25 mouse cellular contexts compared by ENCODE assay signal in the genomic region with DNA sequence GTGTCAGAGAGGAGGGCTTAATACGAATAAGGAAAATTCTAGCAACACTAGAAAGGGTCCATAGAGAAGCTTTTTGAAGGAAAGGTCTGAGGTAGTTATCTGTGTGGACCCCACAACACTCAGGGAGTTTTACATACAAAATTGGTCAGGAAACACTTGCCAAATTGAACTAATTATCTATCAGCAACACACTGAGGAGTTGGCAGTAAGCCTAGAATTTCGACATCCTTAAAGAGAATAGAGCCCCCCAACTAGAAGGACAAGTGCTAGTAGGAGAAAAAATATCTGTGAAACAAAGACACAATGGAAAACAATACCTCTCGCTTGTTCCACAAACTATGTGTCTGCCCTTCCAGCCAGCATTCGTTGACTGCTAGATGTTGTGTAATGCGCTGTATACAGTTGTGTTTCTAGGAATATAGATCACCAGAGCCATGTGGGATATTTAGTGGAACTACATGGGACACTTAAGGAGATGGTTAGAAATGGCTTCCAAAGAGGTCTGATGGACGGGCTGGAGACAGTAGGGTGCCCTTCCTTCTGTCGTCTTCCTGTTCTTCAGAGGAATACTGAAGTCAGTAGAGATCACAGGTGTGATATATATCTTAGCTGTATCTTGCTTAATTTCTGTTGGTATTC.
DNase-seq lines count a peak whose midpoint lies in the region; ATAC-seq and TF ChIP-seq lines count a peak whose summit lies in the region.
"Had no signal": no experiment of that assay in that cellular context is flagged by ENCODE, and none has a peak within 500 bp of the region (broad histone marks: within the 10 kb centered on the region; RNA-seq: fewer than 3 reads in every experiment).

No protein-coding gene starts in this region.

- no peaks in the 10 kb centered on the region for H3K27me3 ChIP-seq in liver, embryonic 16.5 days (ENCODE audit: control insufficient read depth, insufficient read depth, low read depth, low read length)
- no peaks in the 10 kb centered on the region for H3K27me3 ChIP-seq in liver, embryonic 11.5 days (replicated peaks; ENCODE audit: control insufficient read depth, insufficient read depth, low read length)
- H3K27me3 ChIP-seq in G1E (ENCODE audit: insufficient read depth, low read length) = no peaks in the 10 kb centered on the region
- H3K27me3 ChIP-seq: embryonic facial prominence, embryonic 15.5 days; heart, embryonic 15.5 days; hindbrain, embryonic 13.5 days; liver, embryonic 15.5 days had no signal

- 0 out of 2 replicates have a peak overlapping the region, but pooled peaks have one; percentile 24 for H3K27ac ChIP-seq in liver, embryonic 16.5 days (ENCODE audit: low read length)
- H3K27ac ChIP-seq in liver, embryonic 11.5 days (ENCODE audit: low read depth, low read length) = no peak overlapping the region
- H3K27ac ChIP-seq: embryonic facial prominence, embryonic 15.5 days; forebrain, embryonic 10.5 days; heart, embryonic 15.5 days; hindbrain, embryonic 13.5 days; left cerebral cortex, adult 2 months; liver, embryonic 15.5 days; stomach, postnatal 0 days had no signal

- H3K4me3 ChIP-seq in liver, embryonic 16.5 days (ENCODE audit: low read depth, low read length) = no peak overlapping the region
- H3K4me3 ChIP-seq in liver, embryonic 11.5 days (ENCODE audit: low read depth, low read length) = no peak overlapping the region
- no peak overlapping the region for H3K4me3 ChIP-seq in G1E (ENCODE audit: low read depth, low read length)
- H3K4me3 ChIP-seq: embryonic facial prominence, embryonic 15.5 days; forebrain, embryonic 10.5 days; heart, embryonic 15.5 days; hindbrain, embryonic 13.5 days; left cerebral cortex, adult 2 months; liver, embryonic 15.5 days had no signal

- TF ChIP-seq CTCF in G1E (IDR thresholded peaks at IDR 0.05; ENCODE audit: low read depth, low read length) = no peak

- no peaks in the 10 kb centered on the region for H3K9me3 ChIP-seq in liver, embryonic 16.5 days (replicated peaks; ENCODE audit: control insufficient read depth, low read length)
- H3K9me3 ChIP-seq in liver, embryonic 11.5 days (ENCODE audit: control insufficient read depth, low read length) = no peaks in the 10 kb centered on the region
- no peaks in the 10 kb centered on the region for H3K9me3 ChIP-seq in G1E (replicated peaks)
- H3K9me3 ChIP-seq: embryonic facial prominence, embryonic 15.5 days; forebrain, embryonic 10.5 days; heart, embryonic 15.5 days; hindbrain, embryonic 13.5 days; liver, embryonic 15.5 days had no signal

- 0 out of 2 replicates have a peak, but pooled peaks have one; percentile 16 for ATAC-seq in liver, embryonic 16.5 days (ENCODE audit: low read depth)
- no peak for ATAC-seq in liver, embryonic 11.5 days (replicated peaks; ENCODE audit: low FRiP score)
- ATAC-seq in G1E (ENCODE audit: extremely low read depth, insufficient number of reproducible peaks, low FRiP score, poor library complexity, severe bottlenecking) = no peak
- peak; percentile 30; the same call in 1 of the 2 replicates for ATAC-seq in granulocyte monocyte progenitor cell, adult 5-6 weeks (replicated peaks; ENCODE audit: poor library complexity, severe bottlenecking)
- ATAC-seq: midbrain, embryonic 16.5 days had no signal

- H3K9ac ChIP-seq in liver, embryonic 16.5 days (ENCODE audit: low read depth, low read length) = no peak overlapping the region
- no peak overlapping the region for H3K9ac ChIP-seq in liver, embryonic 11.5 days (ENCODE audit: low read depth, low read length)
- H3K9ac ChIP-seq: embryonic facial prominence, embryonic 15.5 days; heart, embryonic 15.5 days; hindbrain, embryonic 13.5 days; liver, embryonic 15.5 days had no signal

- no peak overlapping the region for H3K4me2 ChIP-seq in liver, embryonic 16.5 days (ENCODE audit: low read depth, low read length)
- no peak overlapping the region for H3K4me2 ChIP-seq in liver, embryonic 11.5 days
- H3K4me2 ChIP-seq: embryonic facial prominence, embryonic 15.5 days; heart, embryonic 15.5 days; hindbrain, embryonic 13.5 days; liver, embryonic 15.5 days had no signal

- no peaks in the 10 kb centered on the region for H3K36me3 ChIP-seq in liver, embryonic 16.5 days (ENCODE audit: control insufficient read depth, insufficient read depth)
- H3K36me3 ChIP-seq in liver, embryonic 11.5 days (ENCODE audit: control insufficient read depth, insufficient read depth, low read length) = no peaks in the 10 kb centered on the region
- H3K36me3 ChIP-seq in G1E (replicated peaks) = no peaks in the 10 kb centered on the region
- H3K36me3 ChIP-seq: embryonic facial prominence, embryonic 15.5 days; forebrain, embryonic 10.5 days; heart, embryonic 15.5 days; hindbrain, embryonic 13.5 days; liver, embryonic 15.5 days had no signal

- WGBS in liver, embryonic 16.5 days (ENCODE audit: insufficient replicate concordance) = 62% methylated on average over 7 of the region's 7 CpGs
- WGBS in liver, embryonic 11.5 days = 85% methylated on average over 7 of the region's 7 CpGs

- H3K4me1 ChIP-seq in liver, embryonic 16.5 days (ENCODE audit: control insufficient read depth, low read depth, low read length) = peaks cover 3% of the 10 kb centered on the region
- H3K4me1 ChIP-seq in liver, embryonic 11.5 days (replicated peaks; ENCODE audit: control insufficient read depth, insufficient read depth, low read length) = no peaks in the 10 kb centered on the region
- no peaks in the 10 kb centered on the region; the same call in 1 of the 2 replicates for H3K4me1 ChIP-seq in G1E (ENCODE audit: insufficient read depth, low read depth, low read length)
- H3K4me1 ChIP-seq: embryonic facial prominence, embryonic 15.5 days; forebrain, embryonic 10.5 days; heart, embryonic 15.5 days; hindbrain, embryonic 13.5 days had no signal

- DNase-seq in liver, embryonic 11.5 days (ENCODE audit: low spot score) = no peak
- DNase-seq in G1E (ENCODE audit: low spot score) (peak; percentile 20), MEL-GATA-1-ER (ENCODE audit: extremely low read depth, low read depth) (peak; percentile 88)
- no peak for DNase-seq in cerebellum, adult 11 months
- no peak for DNase-seq in gastrocnemius, postnatal 10 days
- DNase-seq: adrenal gland, adult 2 months; cerebellum, adult 8-10 months; cerebellum, postnatal 36 days; gastrocnemius, postnatal 25 days; heart, postnatal 36 days; kidney, adult 2 months; kidney, postnatal 10 days; lung, postnatal 10 days; thymus, adult 2 months; thymus, postnatal 4 days had no signal

Comparison
In these comparisons a context has a peak if more than half of its experiments do, and no peak if none do; other contexts are left out.
1. ATAC-seq: peak in liver, embryonic 16.5 days (single experiment) and granulocyte monocyte progenitor cell, adult 5-6 weeks (single experiment); none in liver, embryonic 11.5 days (single experiment) and G1E (single experiment).
2. DNase-seq: peak in G1E (single experiment) and MEL-GATA-1-ER (single experiment); none in liver, embryonic 11.5 days (single experiment), cerebellum, adult 11 months (single experiment) and gastrocnemius, postnatal 10 days (single experiment).